Mouse (Mus musculus) testis, adult 2 months (tissue): ENCODE results near the gene Serpinh1. TPM values are rescaled to one million over a fixed set of nuclear protein-coding genes. Genes with fewer than 3 reads are reported as not detected.

ENCODE experiments used
- H3K27ac ChIP-seq: fragments of 200-500 bp; 2 replicates; pipeline ENCODE4 v1.5.1; 2012; ENCODE audit warnings: low read depth, low read length; ENCODE audit not compliant: control insufficient read depth, insufficient read depth
- H3K27me3 ChIP-seq: fragments of 200-500 bp; 2 replicates; pipeline ENCODE4 v1.6.1; 2012; ENCODE audit warnings: mild to moderate bottlenecking, low read length, moderate library complexity; ENCODE audit not compliant: control insufficient read depth, insufficient read depth
- H3K36me3 ChIP-seq: fragments of 200-500 bp; 2 replicates; pipeline ENCODE4 v1.6.1; 2012; ENCODE audit warnings: mild to moderate bottlenecking, low read length; ENCODE audit not compliant: control insufficient read depth, insufficient read depth
- H3K4me1 ChIP-seq: fragments of 200-500 bp; 2 replicates; pipeline ENCODE4 v1.6.1; 2012; ENCODE audit warnings: low read length; ENCODE audit not compliant: control insufficient read depth, insufficient read depth
- H3K4me3 ChIP-seq: fragments of 200-500 bp; 2 replicates; pipeline ENCODE4 v1.5.1; 2012; ENCODE audit warnings: low read depth, mild to moderate bottlenecking, low read length, moderate library complexity, mixed read lengths; ENCODE audit not compliant: control insufficient read depth
- CTCF ChIP-seq: fragments of 200-500 bp; IDR thresholded peaks from 2 replicates; pipeline ENCODE4 v1.5.1; 2012; ENCODE audit warnings: low read depth, mild to moderate bottlenecking, inconsistent platforms, low read length, moderate library complexity; ENCODE audit not compliant: control insufficient read depth, insufficient read depth, insufficient replicate concordance
- POLR2A ChIP-seq: fragments of 200-500 bp; IDR thresholded peaks from 2 replicates; pipeline ENCODE4 v1.6.1; 2012; ENCODE audit warnings: low read depth, mild to moderate bottlenecking, inconsistent platforms, low read length, moderate library complexity; ENCODE audit not compliant: control insufficient read depth
- polyA plus RNA-seq: library from polyadenylated mRNA; depleted of rRNA; stranded (reverse); fragments of >200 nt; gene quantifications from 2 replicates; pipeline ENCODE4 v1.2.3, GENCODE M21; 2012; rRNA removed

The Serpinh1 gene
- polyA plus RNA-seq, 1 experiment = 17.8 TPM

GRCm38 (mm10) chr7:99306640-99307039 lies 46.4 kb downstream of the Serpinh1 start:
- Histone ChIP-seq H3K4me1 (no peaks in the 10 kb centered on the region; the same call in 1 of the 2 replicates), H3K36me3 (no peaks in the 10 kb centered on the region), H3K27me3 (no peaks in the 10 kb centered on the region), H3K4me3 (no peak overlapping the region), H3K27ac (no peak overlapping the region)
- TF ChIP-seq CTCF (no peak), POLR2A (no peak)

- H3K4me1 ChIP-seq = no peaks in the 10 kb centered on the region; the same call in 1 of the 2 replicates
- no peaks in the 10 kb centered on the region for H3K36me3 ChIP-seq
- H3K27me3 ChIP-seq = no peaks in the 10 kb centered on the region
- H3K4me3 ChIP-seq = no peak overlapping the region
- TF ChIP-seq CTCF (no peak), POLR2A (no peak)
- no peak overlapping the region for H3K27ac ChIP-seq
Observed at GRCm38 (mm10) chr7:99305688-99306087, 47.4 kb downstream of the Serpinh1 start.

GRCm38 (mm10) chr7:99304949-99305372 lies 48.1 kb downstream of the Serpinh1 start:
- no peaks in the 10 kb centered on the region for H3K27me3 ChIP-seq
- TF ChIP-seq POLR2A (no peak), CTCF (no peak)
- no peak overlapping the region for H3K4me3 ChIP-seq
- H3K4me1 ChIP-seq = no peaks in the 10 kb centered on the region; the same call in 1 of the 2 replicates
- H3K27ac ChIP-seq = no peak overlapping the region
- no peaks in the 10 kb centered on the region for H3K36me3 ChIP-seq

- Histone ChIP-seq H3K36me3 (no peaks in the 10 kb centered on the region), H3K27me3 (no peaks in the 10 kb centered on the region), H3K4me1 (no peaks in the 10 kb centered on the region; the same call in 1 of the 2 replicates), H3K4me3 (no peak overlapping the region), H3K27ac (no peak overlapping the region)
- TF ChIP-seq POLR2A (no peak), CTCF (no peak)
Observed at GRCm38 (mm10) chr7:99304029-99304428, 49.0 kb downstream of the Serpinh1 start.

GRCm38 (mm10) chr7:99300650-99301175 lies 52.3 kb downstream of the Serpinh1 start:
- no peaks in the 10 kb centered on the region for H3K36me3 ChIP-seq
- H3K4me3 ChIP-seq = no peak overlapping the region
- no peaks in the 10 kb centered on the region for H3K4me1 ChIP-seq
- H3K27ac ChIP-seq = no peak overlapping the region
- no peak for TF ChIP-seq CTCF
- TF ChIP-seq POLR2A = no peak
- H3K27me3 ChIP-seq = no peaks in the 10 kb centered on the region

Other genes starting within 250 kb of the Serpinh1 start
- gene Uvrag, start 212.1 kb downstream of the Serpinh1 start, polyA plus RNA-seq = 2.6 and 3.3 TPM in 2 replicates
- 315 and 324 TPM in 2 replicates for gene Dgat2, start 170.5 kb downstream of the Serpinh1 start, polyA plus RNA-seq
- 0.11 TPM in 1 of 2 replicates, not detected in the other for gene Mogat2, start 114.6 kb downstream of the Serpinh1 start, polyA plus RNA-seq
- gene Map6, start 85.8 kb downstream of the Serpinh1 start, polyA plus RNA-seq = 5.1 and 5.5 TPM in 2 replicates
- gene Gdpd5, start 28.2 kb upstream of the Serpinh1 start, polyA plus RNA-seq = 9.9 and 11.1 TPM in 2 replicates
- 11.7 and 13.7 TPM in 2 replicates for gene Klhl35, start 112.8 kb upstream of the Serpinh1 start, polyA plus RNA-seq
- gene Rps3, start 130.5 kb upstream of the Serpinh1 start, polyA plus RNA-seq = 70.0 and 73.9 TPM in 2 replicates
- 14.9 and 19.4 TPM in 2 replicates for gene Arrb1, start 182.2 kb upstream of the Serpinh1 start, polyA plus RNA-seq